Mouse (Mus musculus) urinary bladder, adult 2 months (tissue): ENCODE results near the gene Wipf1. TPM values are rescaled to one million over a fixed set of nuclear protein-coding genes. Genes with fewer than 3 reads are reported as not detected.
"Not testable (repeated sequence)": the region's sequence is repeated elsewhere in the genome, so short reads cannot be mapped to it uniquely, and the experiment has no call there.

Experiments used
- DNase-seq: peaks from one replicate; pipeline ENCODE4 v3.0.0; 2022; ENCODE audit warnings: low spot score
- polyA plus RNA-seq: library from polyadenylated mRNA; depleted of rRNA; stranded (reverse); fragments of >200 nt; gene quantifications from 2 replicates; pipeline ENCODE4 v1.2.3, GENCODE M21; 2012

Wipf1 gene
- polyA plus RNA-seq, 1 experiment: 10.2 TPM

- no peak for DNase-seq
Observed at GRCm38 (mm10) chr2:73507886-73508285, 21.6 kb downstream of the Wipf1 start.

GRCm38 (mm10) chr2:73506337-73506736 is 23.2 kb downstream of the Wipf1 start:
- DNase-seq: not testable (repeated sequence)

GRCm38 (mm10) chr2:73502863-73503429 is 26.6 kb downstream of the Wipf1 start:
- no peak for DNase-seq

GRCm38 (mm10) chr2:73500864-73501263 is 28.7 kb downstream of the Wipf1 start:
- DNase-seq: no peak

DNA sequence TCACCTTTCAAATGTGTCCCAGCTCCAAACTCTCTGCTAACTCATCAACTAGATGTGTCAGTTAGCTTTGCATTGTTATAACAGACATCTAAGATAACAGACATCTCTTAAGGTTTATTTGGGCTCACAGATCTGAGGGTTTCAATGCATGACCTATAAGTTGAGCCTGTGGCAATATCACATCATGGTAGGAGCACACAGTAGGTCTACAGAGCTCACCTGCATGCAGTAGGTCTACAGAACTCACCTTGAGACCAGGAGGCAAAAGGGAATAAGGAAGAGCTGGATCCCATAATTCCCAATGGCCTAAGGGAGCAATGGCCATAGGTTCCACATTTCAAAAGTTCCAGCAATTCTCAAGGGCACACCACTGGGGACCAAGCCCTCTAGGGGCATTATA is 31.2 kb downstream of the Wipf1 start:
- no peak for DNase-seq

- DNase-seq: no peak
Observed at GRCm38 (mm10) chr2:73497572-73497971, 32.0 kb downstream of the Wipf1 start.

- no peak for DNase-seq
Observed at GRCm38 (mm10) chr2:73496944-73497343, 32.6 kb downstream of the Wipf1 start.

GRCm38 (mm10) chr2:73496329-73496685 is 33.2 kb downstream of the Wipf1 start:
- DNase-seq: no peak

GRCm38 (mm10) chr2:73495617-73496328 is 33.8 kb downstream of the Wipf1 start:
- no peak for DNase-seq

DNA sequence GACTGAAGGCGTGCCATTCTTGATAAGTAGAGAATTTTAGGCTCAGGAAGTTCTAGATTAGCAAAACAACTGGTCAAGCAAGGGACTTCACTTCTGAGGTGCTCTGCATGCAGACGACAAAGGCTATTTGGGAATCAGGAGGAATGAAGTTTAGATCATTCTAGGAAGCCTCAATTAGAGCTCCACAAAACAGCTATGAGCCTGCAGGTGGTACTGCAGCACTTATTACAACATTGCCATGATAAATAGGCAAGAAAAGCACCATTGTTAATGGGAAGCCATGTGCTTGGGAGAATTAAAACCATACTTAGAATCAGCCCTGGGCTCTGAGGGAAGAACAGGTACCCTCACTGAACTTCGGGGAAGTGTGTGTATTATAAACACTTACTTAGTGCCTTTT is 36.0 kb downstream of the Wipf1 start:
- DNase-seq: no peak

DNA sequence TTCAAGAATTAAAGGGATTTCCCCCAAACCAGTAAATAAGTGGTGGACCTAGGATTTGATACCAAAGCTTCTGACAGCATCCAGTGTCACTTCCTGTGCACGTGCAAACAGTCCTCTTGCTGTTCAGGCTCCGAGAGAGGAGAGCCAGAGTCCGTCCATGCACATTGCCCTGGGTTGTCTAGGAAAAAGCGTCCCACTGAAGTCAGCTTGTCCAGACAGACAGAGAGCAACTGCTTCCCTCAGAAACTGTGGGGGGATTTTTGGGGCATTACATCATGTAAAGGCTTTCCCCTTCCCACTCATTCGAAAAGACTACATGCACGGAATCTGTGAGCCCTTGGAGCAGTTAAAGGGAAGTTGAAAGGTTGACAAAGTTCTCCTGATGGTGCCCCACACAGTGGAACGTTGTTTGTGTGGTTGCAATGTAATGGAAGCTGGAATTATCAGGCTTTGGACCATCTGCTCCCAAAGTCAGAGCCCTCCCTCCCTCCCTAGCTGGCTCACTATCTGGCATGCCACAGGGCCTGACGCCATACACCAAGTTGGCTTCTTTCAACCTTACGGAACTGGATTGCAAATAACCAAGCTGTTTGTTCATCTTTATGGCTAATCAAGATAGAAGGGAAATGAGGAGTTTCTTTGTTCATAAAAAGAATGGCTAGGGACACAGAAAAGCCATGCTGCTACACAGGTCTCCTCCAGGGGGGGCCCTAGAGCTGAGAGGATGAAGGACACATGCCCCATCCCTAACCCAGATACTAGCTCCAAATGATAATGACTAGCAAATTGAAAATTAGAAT is 37.9 kb downstream of the Wipf1 start:
- DNase-seq: no peak

GRCm38 (mm10) chr2:73490466-73490865 is 39.1 kb downstream of the Wipf1 start:
- no peak for DNase-seq

DNA sequence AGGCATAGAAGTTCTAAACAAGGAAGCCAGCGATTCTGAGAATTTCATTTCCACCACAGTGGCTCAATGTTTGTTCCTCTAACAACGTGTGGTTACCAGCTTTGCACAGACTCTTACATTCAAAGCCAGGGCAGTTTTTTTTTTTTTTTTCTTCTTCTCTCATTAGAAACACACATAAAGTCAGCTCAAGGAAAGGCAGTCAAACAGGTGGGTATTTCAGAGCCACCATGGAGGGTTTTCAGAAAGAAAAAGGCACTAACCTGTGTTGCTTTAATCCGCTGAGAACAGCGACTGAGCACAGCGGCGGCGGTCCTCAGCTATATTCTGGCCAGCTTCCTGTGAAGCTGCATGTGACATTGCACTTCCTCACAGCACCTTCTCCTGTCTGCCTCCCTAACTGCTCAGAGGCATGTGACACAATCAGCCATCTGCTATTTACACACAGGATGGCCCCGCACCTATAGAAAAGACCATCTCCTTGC is 43.4 kb downstream of the Wipf1 start:
- no peak for DNase-seq

- DNase-seq: no peak
Observed at GRCm38 (mm10) chr2:73485236-73486119, 44.1 kb downstream of the Wipf1 start.

DNA sequence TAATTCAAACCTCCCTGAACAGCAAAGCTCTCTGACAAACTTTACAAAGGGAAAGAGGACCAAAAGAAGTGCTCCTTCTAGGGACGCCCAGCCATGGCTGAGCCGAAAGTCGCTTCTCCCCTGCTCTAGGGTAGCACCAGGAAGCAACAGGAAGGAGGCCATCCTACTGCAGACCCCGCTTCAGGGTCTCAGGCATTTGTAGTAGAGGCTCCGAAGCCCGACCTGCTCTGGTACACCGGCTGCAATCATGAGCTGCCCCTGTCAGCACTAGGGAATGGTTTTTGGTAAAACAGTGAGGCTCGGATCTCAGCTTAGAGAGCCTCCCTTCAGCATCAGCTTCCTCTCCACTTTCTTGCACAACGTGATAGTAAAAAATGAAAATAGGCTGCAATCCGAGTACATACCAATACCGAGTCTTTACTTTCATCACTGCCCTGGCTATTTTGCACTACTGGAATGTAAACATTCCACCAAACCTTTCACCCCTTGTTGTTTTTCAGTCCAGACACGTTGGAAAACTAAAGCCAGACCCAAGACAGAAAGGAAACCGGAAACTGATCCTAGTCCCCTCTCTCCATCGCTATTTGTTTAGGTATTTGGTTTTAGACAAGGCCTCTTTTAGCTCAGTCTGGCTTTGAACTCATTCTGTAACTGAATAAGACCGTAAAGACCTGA is 44.8 kb downstream of the Wipf1 start:
- no peak for DNase-seq

GRCm38 (mm10) chr2:73478805-73479204 is 50.7 kb downstream of the Wipf1 start:
- DNase-seq: no peak

- DNase-seq: no peak
Observed at GRCm38 (mm10) chr2:73477501-73477900, 52.0 kb downstream of the Wipf1 start.

DNA sequence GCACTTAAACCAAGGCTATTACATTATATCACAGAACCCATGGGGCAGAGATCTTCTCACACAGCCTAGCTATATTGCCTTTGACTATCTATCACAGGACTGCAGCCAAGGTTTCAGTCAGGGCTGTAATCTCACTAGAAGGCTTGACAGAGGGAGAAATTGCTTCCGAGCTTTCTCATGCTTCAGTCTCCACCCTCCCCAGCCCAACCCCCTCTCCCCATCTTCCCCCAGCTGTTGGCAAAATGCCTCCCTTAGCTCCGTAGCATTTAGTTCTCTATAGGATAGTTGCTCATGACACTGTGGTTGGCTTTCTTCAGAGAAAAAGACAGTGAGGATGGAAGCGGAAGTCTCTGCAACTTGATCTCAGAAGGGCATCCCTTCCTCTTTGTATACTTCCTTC is 54.0 kb downstream of the Wipf1 start:
- no peak for DNase-seq

DNA sequence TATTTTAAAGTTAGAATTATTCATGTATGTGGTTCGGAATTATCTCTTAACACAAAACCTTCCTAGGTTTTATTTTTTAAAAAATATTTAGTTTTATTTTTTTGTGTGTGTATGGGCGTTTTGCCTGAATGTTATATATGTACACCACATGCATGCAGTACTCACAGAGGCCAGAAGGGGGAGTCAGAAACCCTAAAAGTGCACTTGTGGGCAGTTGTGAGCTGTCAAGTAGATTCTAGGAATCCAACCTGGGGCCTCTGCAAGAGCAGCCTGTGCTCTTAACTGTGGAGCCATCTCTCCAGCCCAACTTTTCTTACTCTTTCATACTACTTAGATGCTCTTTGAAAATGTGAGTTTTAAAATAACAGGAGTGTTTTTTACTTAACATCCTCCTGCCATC is 57.4 kb downstream of the Wipf1 start:
- no peak for DNase-seq

DNA sequence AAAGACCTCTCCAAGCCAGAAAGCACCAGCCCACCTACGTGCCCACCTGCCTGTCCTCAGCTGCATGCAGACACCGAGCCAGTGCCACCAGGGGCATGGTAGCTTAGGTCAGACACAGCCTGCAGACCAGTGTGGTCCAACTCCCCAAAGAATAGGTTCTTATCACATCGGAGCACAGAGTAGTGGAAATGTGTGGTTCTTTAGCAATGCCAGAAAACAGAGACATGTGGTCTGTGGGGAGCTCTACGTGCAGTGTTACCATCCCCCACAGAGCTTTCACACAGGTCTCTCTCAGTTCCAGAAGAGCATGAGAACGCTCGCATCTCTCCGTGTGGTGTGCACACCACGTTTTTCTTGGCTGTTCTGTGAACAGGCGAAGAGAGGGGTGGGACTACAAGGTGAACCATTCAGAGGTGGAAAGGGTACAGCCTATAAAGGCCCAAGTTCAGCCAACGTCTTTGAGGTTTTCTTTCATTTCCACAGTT is 59.3 kb downstream of the Wipf1 start:
- DNase-seq: no peak

DNA sequence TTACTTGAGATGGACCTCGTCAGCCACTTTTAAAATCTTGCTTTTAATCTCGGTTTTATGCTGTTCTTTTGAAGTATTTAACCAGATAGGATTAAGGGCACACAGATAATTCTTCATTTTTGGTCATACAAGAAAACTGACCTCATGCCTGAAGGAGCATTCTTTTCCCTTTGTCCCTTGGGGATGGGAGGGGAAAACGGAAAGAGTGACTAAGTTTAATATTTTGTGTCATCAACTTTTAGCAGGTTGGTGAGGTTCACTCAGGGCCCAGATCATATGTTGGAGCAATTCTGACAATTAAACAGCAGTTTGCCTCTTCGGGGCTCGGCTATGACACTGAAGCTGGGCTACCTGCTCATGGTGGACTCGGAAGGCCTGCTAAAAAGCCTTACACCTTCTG is 60.0 kb downstream of the Wipf1 start:
- DNase-seq: no peak
